Mouse (Mus musculus) liver, adult 2 months (tissue): ENCODE data around the gene Vamp3.

ENCODE experiments used
- CTCF ChIP-seq: fragments of 200-500 bp; IDR thresholded peaks from 2 replicates; pipeline ENCODE4 v1.5.1; 2011; ENCODE audit warnings: low read depth, low read length, control low read depth
- POLR2A ChIP-seq: fragments of 200-500 bp; IDR thresholded peaks from 2 replicates; pipeline ENCODE4 v1.6.1; 2011; ENCODE audit warnings: low read length, control low read depth; ENCODE audit not compliant: insufficient read depth; ENCODE audit errors: extremely low read depth

DNA sequence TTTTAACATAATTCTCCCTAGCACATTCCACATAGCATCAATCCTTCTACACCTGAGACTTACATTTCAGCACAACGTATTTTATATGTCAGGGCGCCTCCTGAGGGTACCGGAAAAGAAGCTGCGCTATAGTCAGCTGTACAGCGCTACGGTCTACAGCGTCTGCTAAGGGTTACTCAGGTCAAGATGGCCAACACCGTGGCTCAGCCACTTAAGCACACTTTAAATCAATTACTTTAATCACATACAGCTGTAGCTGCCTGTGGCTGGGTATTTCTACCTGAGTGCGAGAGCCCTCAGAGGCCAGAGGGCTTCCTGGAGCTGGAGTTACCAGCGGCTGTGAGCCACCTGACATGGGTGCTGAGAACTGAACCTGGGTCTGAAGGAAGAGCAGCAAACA is 41.8 kb downstream of the Vamp3 start:
- TF ChIP-seq CTCF (no peak), POLR2A (no peak)
